Mouse (Mus musculus) neural tube, embryonic 15.5 days (tissue): ENCODE data around the gene Slc25a16. TPM values are rescaled to one million over a fixed set of nuclear protein-coding genes. Genes with fewer than 3 reads are reported as not detected.

Experiments used
- ATAC-seq: fragments of 200-750 bp; cut with Nextera tagmentation; 2 replicates; pipeline ENCODE4 v1.8.0; 2017; ENCODE audit warnings: mild to moderate bottlenecking, moderate TSS enrichment, moderate library complexity; ENCODE audit not compliant: low FRiP score
- H3K27ac ChIP-seq: fragments of 300-500 bp; sonication (generic); replicated peaks from 2 replicates; pipeline ENCODE4 v1.5.1; 2015; ENCODE audit warnings: mild to moderate bottlenecking, inconsistent platforms
- H3K27me3 ChIP-seq: fragments of 300-500 bp; sonication (generic); replicated peaks from 2 replicates; pipeline ENCODE4 v1.6.1; 2015; ENCODE audit warnings: inconsistent platforms
- H3K36me3 ChIP-seq: fragments of 300-500 bp; sonication (generic); 2 replicates; pipeline ENCODE4 v1.6.1; 2015; ENCODE audit warnings: inconsistent platforms
- H3K4me1 ChIP-seq: fragments of 300-500 bp; sonication (generic); 2 replicates; pipeline ENCODE4 v1.6.1; 2015; ENCODE audit warnings: inconsistent platforms
- H3K4me2 ChIP-seq: fragments of 300-500 bp; sonication (generic); 2 replicates; pipeline ENCODE4 v1.6.1; 2015; ENCODE audit warnings: inconsistent platforms, mild to moderate bottlenecking, moderate library complexity
- H3K4me3 ChIP-seq: fragments of 300-500 bp; sonication (generic); replicated peaks from 2 replicates; pipeline ENCODE4 v1.5.1; 2015; ENCODE audit warnings: mild to moderate bottlenecking, inconsistent platforms
- H3K9ac ChIP-seq: fragments of 300-500 bp; sonication (generic); replicated peaks from 2 replicates; pipeline ENCODE4 v1.6.1; 2015; ENCODE audit warnings: mild to moderate bottlenecking, inconsistent platforms
- H3K9me3 ChIP-seq: fragments of 300-500 bp; sonication (generic); replicated peaks from 2 replicates; pipeline ENCODE4 v1.6.1; 2016; ENCODE audit warnings: inconsistent platforms
- WGBS: fragments of 180-500 bp; shearing (Covaris S2); methylation state at CpG from one replicate; pipeline ENCODE4 v1.1.7; 2015; ENCODE audit warnings: mixed read lengths; 5-methylcytosine and 5-hydroxymethylcytosine counted together
- polyA plus RNA-seq: library from polyadenylated mRNA; unstranded; fragments of >200 nt; fragmentation: Nextera tagmentation; extraction: Ambion mirVana; gene quantifications from 2 replicates; pipeline ENCODE4 v1.2.1, GENCODE M21; 2015

Gene Slc25a16
- 13.9 and 14.8 TPM in 2 replicates for polyA plus RNA-seq

GRCm38 (mm10) chr10:62919925-62920765 is at the start of gene Slc25a16:
Gene Slc25a16, plus strand, starts transcription at chr10:62920633.
- Histone ChIP-seq H3K36me3 (no peaks in the 10 kb centered on the region), H3K27me3 (no peaks in the 10 kb centered on the region), H3K9ac (peak within 1 kb of the TSS; percentile 93), H3K4me2 (peak within 1 kb of the TSS; percentile 92), H3K27ac (peak within 1 kb of the TSS; percentile 93), H3K4me3 (peak within 1 kb of the TSS; percentile 99), H3K4me1 (peaks cover 24% of the 10 kb centered on the region), H3K9me3 (no peaks in the 10 kb centered on the region)
- 7% methylated on average over 50 of the region's 50 CpGs for WGBS
- peak; percentile 98 for ATAC-seq

GRCm38 (mm10) chr10:62874828-62875227 is 45.6 kb upstream of the Slc25a16 start:
- H3K4me1 ChIP-seq: no peaks in the 10 kb centered on the region
- H3K36me3 ChIP-seq: 0 out of 2 replicates have a peak, but pooled peaks cover 5% of the 10 kb centered on the region
- WGBS: 85% methylated on average over 4 of the region's 4 CpGs
- no peaks in the 10 kb centered on the region for H3K27me3 ChIP-seq
- no peak overlapping the region for H3K27ac ChIP-seq
- no peaks in the 10 kb centered on the region for H3K9me3 ChIP-seq
- H3K4me2 ChIP-seq: no peak overlapping the region
- no peak overlapping the region for H3K4me3 ChIP-seq
- no peak overlapping the region for H3K9ac ChIP-seq
- no peak for ATAC-seq

DNA sequence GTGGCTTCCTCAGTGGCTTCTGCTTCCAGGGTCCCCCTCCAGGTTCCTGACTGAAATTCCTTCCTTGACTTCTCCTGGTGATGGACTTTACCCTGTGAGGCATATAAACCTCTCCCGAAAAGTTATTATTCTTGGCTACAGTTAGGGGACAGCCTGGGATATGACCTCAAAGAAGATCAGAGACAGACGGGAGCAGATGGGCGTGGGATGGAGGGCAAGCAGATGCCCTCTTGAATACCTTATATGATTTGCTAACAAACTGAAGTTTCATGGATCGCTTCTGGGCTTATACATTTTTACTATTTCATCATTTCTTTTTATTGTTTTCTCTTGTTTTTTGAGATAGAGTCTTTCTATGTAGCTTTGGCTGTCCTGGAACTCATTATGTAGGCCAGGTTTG is 44.9 kb upstream of the Slc25a16 start:
- Histone ChIP-seq H3K4me2 (no peak overlapping the region), H3K27ac (no peak overlapping the region), H3K36me3 (0 out of 2 replicates have a peak, but pooled peaks cover 5% of the 10 kb centered on the region), H3K27me3 (no peaks in the 10 kb centered on the region), H3K9ac (no peak overlapping the region), H3K9me3 (no peaks in the 10 kb centered on the region), H3K4me1 (no peaks in the 10 kb centered on the region), H3K4me3 (no peak overlapping the region)
- WGBS: 97% methylated on average over 4 of the region's 4 CpGs
- no peak for ATAC-seq

- 88% methylated on average over 13 of the region's 13 CpGs for WGBS
- ATAC-seq: no peak
- Histone ChIP-seq H3K9me3 (no peaks in the 10 kb centered on the region), H3K9ac (no peak overlapping the region), H3K36me3 (0 out of 2 replicates have a peak, but pooled peaks cover 5% of the 10 kb centered on the region), H3K4me1 (no peaks in the 10 kb centered on the region), H3K4me2 (no peak overlapping the region), H3K27me3 (no peaks in the 10 kb centered on the region), H3K27ac (no peak overlapping the region), H3K4me3 (no peak overlapping the region)
These were observed 42.4 kb upstream of the Slc25a16 start for GRCm38 (mm10) chr10:62878056-62878455.

GRCm38 (mm10) chr10:62881211-62881610 is 39.2 kb upstream of the Slc25a16 start:
- Histone ChIP-seq H3K27me3 (peaks cover 5% of the 10 kb centered on the region; the same call in 1 of the 2 replicates), H3K4me3 (no peak overlapping the region), H3K9ac (no peak overlapping the region), H3K4me2 (no peak overlapping the region), H3K4me1 (peaks cover 14% of the 10 kb centered on the region), H3K9me3 (no peaks in the 10 kb centered on the region), H3K36me3 (0 out of 2 replicates have a peak, but pooled peaks cover 5% of the 10 kb centered on the region), H3K27ac (no peak overlapping the region)
- 55% methylated on average over 5 of the region's 5 CpGs for WGBS
- no peak for ATAC-seq

DNA sequence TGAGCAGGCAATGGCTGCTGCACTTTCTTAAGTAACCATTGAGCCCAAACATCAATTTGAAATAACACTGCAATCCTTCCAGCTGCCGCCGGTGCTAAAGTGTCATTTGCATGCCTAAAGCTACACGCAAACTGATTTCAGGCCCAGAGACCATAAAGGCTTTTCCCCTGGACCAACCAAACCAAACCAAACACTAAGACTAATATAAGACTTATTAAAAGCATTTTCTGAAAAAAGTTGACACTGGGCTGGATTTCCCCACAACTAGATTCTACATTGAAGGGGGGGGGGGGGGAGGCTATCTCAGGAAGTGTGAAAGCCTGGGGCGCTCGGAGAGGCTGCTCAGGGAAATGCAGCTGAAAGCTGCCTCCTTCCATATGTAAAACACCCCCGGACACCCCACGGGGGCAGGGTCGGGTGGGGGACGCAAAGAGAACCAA is 36.5 kb upstream of the Slc25a16 start:
- 6% methylated on average over 9 of the region's 9 CpGs for WGBS
- H3K4me1 ChIP-seq: peaks cover 27% of the 10 kb centered on the region
- H3K4me2 ChIP-seq: no peak overlapping the region
- no peak for ATAC-seq
- H3K27me3 ChIP-seq: peaks cover 17% of the 10 kb centered on the region
- no peak overlapping the region for H3K27ac ChIP-seq
- no peaks in the 10 kb centered on the region for H3K9me3 ChIP-seq
- no peak overlapping the region for H3K9ac ChIP-seq
- no peak overlapping the region for H3K4me3 ChIP-seq
- no peaks in the 10 kb centered on the region for H3K36me3 ChIP-seq

DNA sequence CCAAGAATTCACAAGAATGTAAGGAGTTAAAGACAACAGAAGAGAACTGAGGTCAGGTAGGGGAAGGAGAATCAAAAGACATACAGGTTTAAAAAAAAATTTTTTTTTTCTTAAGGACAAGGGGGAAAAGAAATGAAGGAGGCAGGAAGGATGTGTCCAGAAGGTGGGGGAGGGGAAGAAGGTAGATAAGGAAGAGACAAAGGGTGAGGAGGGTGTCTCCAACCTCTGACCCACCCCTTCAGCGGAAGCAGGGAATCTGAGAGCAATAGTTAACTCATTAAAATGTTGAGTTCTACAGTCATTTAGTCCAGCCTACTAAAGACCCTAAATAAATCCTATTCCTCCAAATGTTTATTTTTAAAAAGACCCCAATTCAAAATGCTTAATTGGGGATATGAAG is 35.9 kb upstream of the Slc25a16 start:
- no peaks in the 10 kb centered on the region for H3K9me3 ChIP-seq
- H3K9ac ChIP-seq: no peak overlapping the region
- peaks cover 17% of the 10 kb centered on the region for H3K27me3 ChIP-seq
- H3K27ac ChIP-seq: no peak overlapping the region
- H3K4me3 ChIP-seq: no peak overlapping the region
- 45% methylated on average over 1 of the region's 1 CpGs for WGBS
- H3K36me3 ChIP-seq: no peaks in the 10 kb centered on the region
- no peak overlapping the region for H3K4me2 ChIP-seq
- peaks cover 27% of the 10 kb centered on the region for H3K4me1 ChIP-seq
- ATAC-seq: no peak

- peaks cover 27% of the 10 kb centered on the region for H3K4me1 ChIP-seq
- H3K27ac ChIP-seq: no peak overlapping the region
- H3K9ac ChIP-seq: no peak overlapping the region
- peak overlapping the region; percentile 90 for H3K4me2 ChIP-seq
- peak overlapping the region; percentile 51 for H3K4me3 ChIP-seq
- H3K36me3 ChIP-seq: no peaks in the 10 kb centered on the region
- H3K9me3 ChIP-seq: no peaks in the 10 kb centered on the region
- no peak for ATAC-seq
- 27% methylated on average over 10 of the region's 10 CpGs for WGBS
- H3K27me3 ChIP-seq: peaks cover 17% of the 10 kb centered on the region
These were observed 35.0 kb upstream of the Slc25a16 start for GRCm38 (mm10) chr10:62885460-62885859.

GRCm38 (mm10) chr10:62885969-62886798 is 34.2 kb upstream of the Slc25a16 start:
- peak overlapping the region; percentile 90 for H3K4me2 ChIP-seq
- H3K4me1 ChIP-seq: peaks cover 27% of the 10 kb centered on the region
- no peak overlapping the region for H3K27ac ChIP-seq
- WGBS: under 1% methylated on average over 38 of the region's 38 CpGs
- peaks cover 17% of the 10 kb centered on the region for H3K27me3 ChIP-seq
- H3K9me3 ChIP-seq: no peaks in the 10 kb centered on the region
- peak; percentile 28 for ATAC-seq
- H3K9ac ChIP-seq: peak overlapping the region; percentile 53
- H3K4me3 ChIP-seq: peak overlapping the region; percentile 51
- H3K36me3 ChIP-seq: no peaks in the 10 kb centered on the region

DNA sequence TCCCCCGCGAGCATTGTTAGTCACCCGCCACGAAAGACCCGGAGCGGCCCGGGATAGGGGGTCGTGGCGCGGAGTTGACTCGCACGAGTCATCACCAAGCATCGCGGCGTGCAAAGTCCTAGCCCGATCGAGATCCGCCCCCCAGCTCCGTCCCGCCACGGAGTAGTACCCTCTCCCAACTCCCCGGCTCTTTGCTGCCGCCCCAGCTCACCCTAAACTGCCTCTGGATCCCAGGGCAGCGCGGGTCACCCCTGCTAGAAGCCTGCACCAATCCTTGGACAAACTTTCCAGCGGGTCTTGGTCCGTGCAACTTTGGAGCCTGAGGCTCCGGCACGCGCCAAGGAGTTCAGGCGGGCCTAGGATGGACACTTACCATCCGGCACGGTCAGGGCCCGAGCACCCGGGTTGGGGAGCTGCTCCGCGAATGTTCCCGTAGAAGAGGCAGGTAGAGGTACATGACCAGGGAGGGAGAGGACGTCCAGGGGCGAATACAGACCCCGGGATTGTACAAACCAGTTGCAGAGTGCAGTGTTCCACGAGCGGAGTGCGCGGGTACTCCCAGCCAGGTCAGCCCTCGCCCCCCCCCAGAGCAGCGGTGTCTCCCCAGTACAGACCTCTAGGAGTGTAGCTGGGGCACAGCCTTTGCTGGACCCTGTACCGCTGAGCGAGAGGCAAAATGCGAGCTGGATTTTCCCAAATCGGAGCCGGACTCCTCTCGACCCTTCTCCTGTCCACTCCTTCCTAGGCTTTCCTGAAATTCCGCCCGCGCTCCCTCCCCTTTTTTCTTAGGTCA is 33.4 kb upstream of the Slc25a16 start:
- Histone ChIP-seq H3K4me3 (peak overlapping the region; percentile 51), H3K27ac (no peak overlapping the region), H3K27me3 (peaks cover 17% of the 10 kb centered on the region), H3K4me1 (peaks cover 27% of the 10 kb centered on the region), H3K36me3 (no peaks in the 10 kb centered on the region), H3K9ac (peak overlapping the region; percentile 53), H3K9me3 (no peaks in the 10 kb centered on the region), H3K4me2 (peak overlapping the region; percentile 90)
- under 1% methylated on average over 56 of the region's 56 CpGs for WGBS
- peak; percentile 53 for ATAC-seq

GRCm38 (mm10) chr10:62891025-62891424 is 29.4 kb upstream of the Slc25a16 start:
- H3K9me3 ChIP-seq: no peaks in the 10 kb centered on the region
- ATAC-seq: no peak
- peaks cover 15% of the 10 kb centered on the region for H3K4me1 ChIP-seq
- peaks cover 12% of the 10 kb centered on the region for H3K27me3 ChIP-seq
- no peaks in the 10 kb centered on the region for H3K36me3 ChIP-seq
- WGBS: 90% methylated on average over 3 of the region's 3 CpGs
- H3K27ac ChIP-seq: no peak overlapping the region
- no peak overlapping the region for H3K4me3 ChIP-seq
- no peak overlapping the region for H3K9ac ChIP-seq
- no peak overlapping the region for H3K4me2 ChIP-seq
